Mouse (Mus musculus): Measurements from ENCODE around the gene Txndc12. TPM values are rescaled to one million over a fixed set of nuclear protein-coding genes. Genes with fewer than 3 reads are reported as not detected.
A peak's percentile ranks its signal among the peaks of the same experiment; 100 is the strongest.

Gene Txndc12
- polyA plus RNA-seq, 1 experiment: 94.9 TPM

DNA sequence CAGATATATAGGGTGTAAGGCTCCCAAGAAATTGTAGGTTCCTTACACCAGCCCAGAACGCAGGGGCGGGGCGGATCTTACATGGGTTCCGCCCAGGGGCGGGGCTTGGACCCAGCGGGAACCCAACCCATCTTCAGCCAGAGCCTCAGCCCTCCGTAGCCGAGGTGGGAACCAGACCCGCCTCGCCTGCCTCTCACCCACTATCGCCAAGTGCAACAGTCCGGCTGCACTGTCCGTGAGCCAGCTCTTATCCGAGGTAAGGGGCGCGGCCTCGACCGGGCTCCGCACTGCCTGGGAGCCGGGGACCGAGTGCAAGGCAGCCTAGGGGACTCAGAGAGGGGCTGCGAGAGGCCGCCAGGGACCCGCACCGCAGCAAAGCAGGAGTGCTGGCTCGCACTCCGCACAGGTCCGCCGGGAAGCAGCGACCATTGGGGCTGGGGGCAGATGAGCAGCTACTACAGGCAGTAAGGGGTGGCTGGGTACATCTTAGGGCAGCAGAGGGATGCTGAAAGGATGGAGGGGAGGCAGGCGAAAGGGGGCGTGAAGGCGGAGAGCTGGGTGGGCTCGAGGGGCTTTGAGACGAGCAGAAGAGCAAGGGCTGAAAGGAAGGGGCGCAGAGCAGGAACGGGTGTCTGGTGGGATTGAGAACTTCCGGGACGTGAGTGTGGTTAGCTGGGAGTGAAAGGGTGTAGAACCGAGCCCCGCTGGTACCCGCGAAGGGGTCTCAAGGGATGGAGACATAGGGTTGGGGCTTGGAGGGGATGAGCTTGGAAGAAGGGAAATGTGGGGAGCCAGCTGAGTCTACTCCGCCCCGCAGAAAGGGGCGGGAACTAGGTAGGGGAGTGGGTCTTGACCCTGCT, 44.8 kb downstream of the Txndc12 start, which contains the start of gene Rab3b:
Gene Rab3b (plus strand): TSS at position 101 of the 860 bp plus-strand sequence.
- H3K4me1 ChIP-seq (ENCODE audit: control insufficient read depth, insufficient read depth, low read length): peaks cover 3% of the 10 kb centered on the region; the same call in 1 of the 2 replicates
- H3K27ac ChIP-seq (ENCODE audit: insufficient read depth, low read length): no peak within 1 kb of the TSS
- H3K4me3 ChIP-seq (ENCODE audit: insufficient read depth, low read length): peak within 1 kb of the TSS; percentile 47
- no peak for TF ChIP-seq CTCF (IDR thresholded peaks at IDR 0.05; ENCODE audit: borderline replicate concordance, insufficient read depth, low read length)
- TF ChIP-seq POLR2A (IDR thresholded peaks at IDR 0.05; ENCODE audit: low read depth, low read length): peak; percentile 32; the same call in 1 of the 2 replicates

DNA sequence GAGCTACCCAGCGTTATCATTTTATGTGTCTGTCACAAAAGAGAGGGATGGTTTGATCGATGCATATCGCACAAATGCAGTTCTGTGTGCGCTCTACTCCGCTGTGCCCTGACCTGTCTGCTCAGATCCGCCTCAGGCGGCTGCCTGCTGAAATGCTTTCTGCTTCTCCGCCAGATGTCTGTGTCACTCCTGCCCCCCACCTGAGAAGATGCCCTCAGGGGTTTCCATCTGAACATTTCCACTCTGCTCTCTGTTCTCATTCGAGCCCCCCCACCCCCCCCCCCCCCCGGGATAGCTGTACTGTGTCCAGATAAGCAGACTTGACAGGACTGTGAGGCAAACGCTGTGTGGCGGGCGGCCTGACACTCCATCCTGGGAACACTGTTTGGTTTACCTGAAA, 49.4 kb downstream of the Txndc12 start:
- H3K27ac ChIP-seq (ENCODE audit: insufficient read depth, low read length): no peak overlapping the region
- H3K4me1 ChIP-seq (ENCODE audit: control insufficient read depth, insufficient read depth, low read length): peaks cover 3% of the 10 kb centered on the region
- no peak overlapping the region for H3K4me3 ChIP-seq (ENCODE audit: insufficient read depth, low read length)
- TF ChIP-seq POLR2A (IDR thresholded peaks at IDR 0.05; ENCODE audit: low read depth, low read length) (no peak), CTCF (IDR thresholded peaks at IDR 0.05; ENCODE audit: borderline replicate concordance, insufficient read depth, low read length) (no peak)

GRCm38 (mm10) chr4:108887456-108887855, 53.1 kb downstream of the Txndc12 start:
- no peaks in the 10 kb centered on the region; the same call in 1 of the 2 replicates for H3K4me1 ChIP-seq (ENCODE audit: control insufficient read depth, insufficient read depth, low read length)
- H3K27ac ChIP-seq (ENCODE audit: insufficient read depth, low read length): peak overlapping the region; percentile 91
- TF ChIP-seq CTCF (IDR thresholded peaks at IDR 0.05; ENCODE audit: borderline replicate concordance, insufficient read depth, low read length): no peak
- TF ChIP-seq POLR2A (IDR thresholded peaks at IDR 0.05; ENCODE audit: low read depth, low read length): no peak
- no peak overlapping the region for H3K4me3 ChIP-seq (ENCODE audit: insufficient read depth, low read length)

- no peak overlapping the region for H3K4me3 ChIP-seq (ENCODE audit: insufficient read depth, low read length)
- no peak overlapping the region for H3K27ac ChIP-seq (ENCODE audit: insufficient read depth, low read length)
- no peaks in the 10 kb centered on the region; the same call in none of the 2 replicates for H3K4me1 ChIP-seq (ENCODE audit: control insufficient read depth, insufficient read depth, low read length)
- TF ChIP-seq CTCF (IDR thresholded peaks at IDR 0.05; ENCODE audit: borderline replicate concordance, insufficient read depth, low read length): no peak
- TF ChIP-seq POLR2A (IDR thresholded peaks at IDR 0.05; ENCODE audit: low read depth, low read length): no peak
Measured at GRCm38 (mm10) chr4:108890876-108891275, 56.5 kb downstream of the Txndc12 start.

DNA sequence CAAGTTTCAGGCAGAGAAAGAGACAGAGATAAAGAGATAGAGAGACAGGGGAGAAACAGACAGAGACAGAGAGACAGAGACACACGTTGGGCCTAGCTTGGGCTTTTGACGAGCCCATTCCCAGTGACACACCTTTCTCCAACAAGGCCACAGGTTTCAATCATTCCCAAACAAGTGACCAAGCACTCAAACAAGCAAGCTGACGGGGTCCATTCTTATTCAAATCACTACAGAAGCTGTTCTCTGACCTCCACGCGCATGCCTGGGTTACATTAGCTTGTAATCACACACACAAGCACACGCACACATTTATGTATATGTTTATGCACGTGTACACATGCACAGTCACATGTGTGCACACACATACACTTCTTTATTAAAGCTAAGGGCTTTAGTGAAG, 66.0 kb downstream of the Txndc12 start:
- Histone ChIP-seq H3K4me1 (ENCODE audit: control insufficient read depth, insufficient read depth, low read length) (no peaks in the 10 kb centered on the region), H3K27ac (ENCODE audit: insufficient read depth, low read length) (no peak overlapping the region), H3K4me3 (ENCODE audit: insufficient read depth, low read length) (no peak overlapping the region)
- TF ChIP-seq CTCF (IDR thresholded peaks at IDR 0.05; ENCODE audit: borderline replicate concordance, insufficient read depth, low read length) (no peak), POLR2A (IDR thresholded peaks at IDR 0.05; ENCODE audit: low read depth, low read length) (no peak)

DNA sequence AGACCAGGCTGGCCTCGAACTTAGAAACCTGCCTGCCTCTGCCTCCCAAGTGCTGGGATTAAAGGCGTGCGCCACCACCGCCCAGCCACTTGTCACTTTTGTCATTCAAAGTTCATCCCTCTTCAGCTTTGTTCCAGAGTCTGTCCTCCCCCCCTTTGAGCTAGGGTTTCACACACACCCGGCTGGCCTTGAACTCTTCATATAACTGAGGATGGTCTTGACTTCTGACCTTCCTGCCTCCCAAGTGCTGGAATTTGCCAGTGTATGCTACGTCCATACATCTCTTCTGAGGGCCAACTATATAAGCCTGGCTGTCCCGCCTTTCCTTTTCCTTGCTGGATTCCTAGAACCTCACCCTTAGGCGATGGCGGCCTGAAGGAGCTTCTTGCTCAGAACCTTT, 68.5 kb downstream of the Txndc12 start:
- no peaks in the 10 kb centered on the region for H3K4me1 ChIP-seq (ENCODE audit: control insufficient read depth, insufficient read depth, low read length)
- no peak for TF ChIP-seq POLR2A (IDR thresholded peaks at IDR 0.05; ENCODE audit: low read depth, low read length)
- TF ChIP-seq CTCF (IDR thresholded peaks at IDR 0.05; ENCODE audit: borderline replicate concordance, insufficient read depth, low read length): no peak
- H3K27ac ChIP-seq (ENCODE audit: insufficient read depth, low read length): no peak overlapping the region

GRCm38 (mm10) chr4:108903346-108903745, 68.9 kb downstream of the Txndc12 start:
- TF ChIP-seq POLR2A (IDR thresholded peaks at IDR 0.05; ENCODE audit: low read depth, low read length) (no peak), CTCF (IDR thresholded peaks at IDR 0.05; ENCODE audit: borderline replicate concordance, insufficient read depth, low read length) (no peak)

More for the DNA sequence above, 68.5 kb downstream of the Txndc12 start:
- H3K4me3 ChIP-seq (ENCODE audit: insufficient read depth, low read length): no peak overlapping the region

DNA sequence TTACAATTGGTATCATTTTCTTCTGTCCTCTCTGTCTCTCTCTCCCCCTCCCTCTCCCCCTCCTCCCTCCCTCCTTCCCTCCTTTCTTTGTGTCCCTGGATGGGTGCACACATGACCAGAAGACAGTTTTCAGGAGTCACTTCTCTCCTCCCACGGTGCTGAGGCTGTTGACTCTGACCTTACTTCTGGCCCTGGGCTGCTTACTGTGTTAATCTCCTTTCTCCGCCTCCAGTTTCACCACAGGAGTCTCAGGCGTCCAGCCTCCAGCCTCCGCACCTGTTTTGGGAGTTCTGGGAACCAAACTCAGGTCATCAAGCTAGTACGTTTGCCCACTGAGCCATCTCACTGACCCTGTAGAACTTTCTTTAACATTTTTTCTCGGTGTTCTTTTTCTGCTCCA, 69.7 kb downstream of the Txndc12 start:
- H3K4me1 ChIP-seq (ENCODE audit: control insufficient read depth, insufficient read depth, low read length): no peaks in the 10 kb centered on the region
- TF ChIP-seq POLR2A (IDR thresholded peaks at IDR 0.05; ENCODE audit: low read depth, low read length) (no peak), CTCF (IDR thresholded peaks at IDR 0.05; ENCODE audit: borderline replicate concordance, insufficient read depth, low read length) (no peak)
- no peak overlapping the region for H3K4me3 ChIP-seq (ENCODE audit: insufficient read depth, low read length)
- H3K27ac ChIP-seq (ENCODE audit: insufficient read depth, low read length): no peak overlapping the region

More at GRCm38 (mm10) chr4:108903346-108903745, 68.9 kb downstream of the Txndc12 start:
- Histone ChIP-seq H3K4me3 (ENCODE audit: insufficient read depth, low read length) (no peak overlapping the region), H3K27ac (ENCODE audit: insufficient read depth, low read length) (no peak overlapping the region), H3K4me1 (ENCODE audit: control insufficient read depth, insufficient read depth, low read length) (no peaks in the 10 kb centered on the region)

DNA sequence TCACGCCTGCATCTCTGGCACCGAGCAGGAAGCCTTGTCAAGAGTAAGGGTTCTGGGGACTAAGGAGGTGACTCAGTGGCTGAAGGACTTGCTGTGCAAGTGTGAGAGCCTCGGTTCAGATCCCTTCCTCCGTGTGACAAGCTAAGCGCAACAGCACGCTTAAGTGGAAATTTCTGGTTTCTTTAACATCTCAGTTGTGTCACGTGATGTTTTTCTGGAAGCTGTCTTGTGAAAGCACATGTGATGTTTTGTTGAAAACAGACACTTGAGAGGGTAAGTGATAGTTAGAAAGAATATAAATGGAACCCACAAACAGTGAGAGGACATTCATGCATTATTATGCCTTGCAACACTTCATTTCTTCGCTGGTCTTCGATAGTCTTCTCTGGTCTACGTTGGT, 70.4 kb downstream of the Txndc12 start:
- Histone ChIP-seq H3K27ac (ENCODE audit: insufficient read depth, low read length) (no peak overlapping the region), H3K4me1 (ENCODE audit: control insufficient read depth, insufficient read depth, low read length) (no peaks in the 10 kb centered on the region), H3K4me3 (ENCODE audit: insufficient read depth, low read length) (no peak overlapping the region)
- TF ChIP-seq POLR2A (IDR thresholded peaks at IDR 0.05; ENCODE audit: low read depth, low read length) (no peak), CTCF (IDR thresholded peaks at IDR 0.05; ENCODE audit: borderline replicate concordance, insufficient read depth, low read length) (no peak)

GRCm38 (mm10) chr4:108905859-108906258, 71.5 kb downstream of the Txndc12 start:
- no peak for TF ChIP-seq POLR2A (IDR thresholded peaks at IDR 0.05; ENCODE audit: low read depth, low read length)
- no peak for TF ChIP-seq CTCF (IDR thresholded peaks at IDR 0.05; ENCODE audit: borderline replicate concordance, insufficient read depth, low read length)
- H3K27ac ChIP-seq (ENCODE audit: insufficient read depth, low read length): no peak overlapping the region
- H3K4me1 ChIP-seq (ENCODE audit: control insufficient read depth, insufficient read depth, low read length): no peaks in the 10 kb centered on the region
- H3K4me3 ChIP-seq (ENCODE audit: insufficient read depth, low read length): no peak overlapping the region
